Mouse (Mus musculus) kidney, adult 2 months (tissue): ENCODE results near the gene Ube2f. TPM values are rescaled to one million over a fixed set of nuclear protein-coding genes. Genes with fewer than 3 reads are reported as not detected.

Experiments used
- DNase-seq: peaks from one replicate; pipeline ENCODE4 v3.0.0; 2021
- H3K27ac ChIP-seq: fragments of 200-500 bp; 2 replicates; pipeline ENCODE4 v1.5.1; 2012; ENCODE audit warnings: low read depth, low read length, control low read depth, inconsistent platforms; ENCODE audit not compliant: insufficient read depth
- H3K27me3 ChIP-seq: fragments of 200-500 bp; replicated peaks from 2 replicates; pipeline ENCODE4 v1.6.1; 2012; ENCODE audit warnings: mild to moderate bottlenecking, moderate library complexity, low read length, inconsistent platforms; ENCODE audit not compliant: control insufficient read depth, insufficient read depth
- H3K36me3 ChIP-seq: fragments of 200-500 bp; 2 replicates; pipeline ENCODE4 v1.6.1; 2012; ENCODE audit warnings: mild to moderate bottlenecking, moderate library complexity, low read length, inconsistent platforms; ENCODE audit not compliant: control insufficient read depth, insufficient read depth
- H3K4me1 ChIP-seq: fragments of 200-500 bp; 2 replicates; pipeline ENCODE4 v1.6.1; 2011; ENCODE audit warnings: low read length; ENCODE audit not compliant: control insufficient read depth, insufficient read depth
- H3K4me3 ChIP-seq: fragments of 200-500 bp; 2 replicates; pipeline ENCODE4 v1.5.1; 2011; ENCODE audit warnings: mild to moderate bottlenecking, low read depth, low read length, control low read depth; ENCODE audit not compliant: insufficient read depth
- CTCF ChIP-seq: fragments of 200-500 bp; conservative IDR thresholded peaks from 2 replicates; pipeline ENCODE4 v1.5.1; 2011; ENCODE audit warnings: low read depth, mild to moderate bottlenecking, control low read depth, low read length, moderate library complexity, mixed read lengths; ENCODE audit not compliant: insufficient read depth, insufficient read length
- POLR2A ChIP-seq: fragments of 200-500 bp; IDR thresholded peaks from one replicate; pipeline ENCODE4 v1.6.1; 2011; ENCODE audit warnings: low read depth, low read length, control low read depth
- WGBS: fragments of 180-500 bp; shearing (Covaris S2); methylation state at CpG from one replicate; pipeline ENCODE4 v1.1.7; 2018; 5-methylcytosine and 5-hydroxymethylcytosine counted together
- polyA plus RNA-seq: library from polyadenylated mRNA; depleted of rRNA; stranded (reverse); fragments of >200 nt; gene quantifications from 2 replicates; pipeline ENCODE4 v1.2.3, GENCODE M21; 2012

Gene Ube2f
- polyA plus RNA-seq, 1 experiment, result 38.5 TPM

DNA sequence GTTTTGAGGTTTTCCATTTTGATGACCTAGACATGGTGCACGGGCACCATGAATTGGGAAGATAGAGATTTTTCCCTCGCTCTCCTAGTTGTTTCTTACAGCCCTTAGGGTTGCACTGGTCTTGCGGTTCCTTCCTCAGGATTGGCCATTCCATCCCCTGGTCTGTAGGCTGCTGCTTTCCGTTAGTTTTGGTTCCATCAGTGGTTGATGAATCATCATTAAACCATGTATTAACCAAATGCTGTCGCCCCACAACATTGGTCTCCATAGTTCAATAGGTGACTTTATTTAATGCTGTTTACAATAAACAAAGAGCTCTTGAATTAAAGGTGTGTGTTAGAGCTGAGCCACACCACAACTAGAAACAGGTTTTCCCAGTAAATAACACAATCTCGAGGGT lies 12.4 kb upstream of the Ube2f start:
- no peaks in the 10 kb centered on the region for H3K4me1 ChIP-seq
- no peak for TF ChIP-seq POLR2A
- TF ChIP-seq CTCF, result no peak
- no peak for DNase-seq
- 81% methylated on average over 6 of the region's 6 CpGs for whole genome bisulfite sequencing
- no peaks in the 10 kb centered on the region for H3K36me3 ChIP-seq
- no peak overlapping the region for H3K27ac ChIP-seq
- H3K27me3 ChIP-seq, result no peaks in the 10 kb centered on the region
- H3K4me3 ChIP-seq, result no peak overlapping the region

DNA sequence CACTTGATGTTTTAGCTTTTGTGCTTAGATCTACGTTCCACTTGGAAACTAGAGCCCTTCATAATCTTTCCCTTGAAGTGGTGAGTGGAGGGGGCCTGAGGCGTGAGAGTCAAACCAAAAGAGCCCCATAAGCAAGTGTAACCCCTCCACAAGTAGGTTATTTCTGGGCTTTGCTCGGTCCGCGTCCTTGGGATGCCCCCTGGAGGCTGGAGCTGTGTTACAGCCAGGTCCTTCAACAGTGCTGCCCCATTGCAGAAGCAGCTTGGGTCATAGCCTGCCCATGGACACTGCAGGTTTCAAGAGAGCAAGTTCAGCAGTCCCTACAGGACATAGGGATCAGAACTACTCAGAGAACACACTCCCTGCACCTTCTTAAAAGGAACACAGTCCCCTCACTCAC lies 11.0 kb upstream of the Ube2f start:
- Histone ChIP-seq H3K27ac (no peak overlapping the region), H3K4me1 (no peaks in the 10 kb centered on the region), H3K4me3 (no peak overlapping the region), H3K36me3 (no peaks in the 10 kb centered on the region), H3K27me3 (no peaks in the 10 kb centered on the region)
- 28% methylated on average over 5 of the region's 5 CpGs for WGBS
- peak; percentile 47 for DNase-seq
- TF ChIP-seq POLR2A (no peak), CTCF (peak; percentile 65)

DNA sequence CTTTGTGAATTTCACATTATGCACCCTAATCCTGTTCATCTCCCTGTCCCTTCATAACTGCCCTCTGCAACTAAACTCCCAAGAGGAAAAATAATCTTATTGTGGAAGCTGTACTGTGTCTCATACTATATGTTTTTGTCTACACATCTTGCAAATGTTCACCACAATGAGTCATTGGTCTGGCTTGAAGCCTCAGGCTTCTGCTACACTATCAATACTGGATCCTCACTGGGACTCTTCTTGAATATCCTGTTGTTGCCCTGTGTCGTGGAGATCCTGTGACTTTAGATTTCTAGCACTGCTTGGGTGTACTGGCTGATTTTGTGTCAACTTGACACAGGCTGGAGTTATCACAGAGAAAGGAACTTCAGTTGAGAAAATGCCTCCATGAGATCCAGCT lies 10.3 kb upstream of the Ube2f start:
- Histone ChIP-seq H3K4me1 (no peaks in the 10 kb centered on the region), H3K4me3 (no peak overlapping the region), H3K27ac (no peak overlapping the region), H3K27me3 (no peaks in the 10 kb centered on the region), H3K36me3 (no peaks in the 10 kb centered on the region)
- WGBS, result 89% methylated on average over 1 of the region's 1 CpGs
- TF ChIP-seq POLR2A, result no peak
- no peak for TF ChIP-seq CTCF
- DNase-seq, result no peak

- Histone ChIP-seq H3K4me1 (no peaks in the 10 kb centered on the region), H3K27ac (no peak overlapping the region), H3K36me3 (no peaks in the 10 kb centered on the region), H3K4me3 (no peak overlapping the region), H3K27me3 (no peaks in the 10 kb centered on the region)
- DNase-seq, result no peak
- TF ChIP-seq CTCF (no peak), POLR2A (no peak)
- WGBS, result 76% methylated on average over 1 of the region's 1 CpGs
These were observed 9.4 kb upstream of the Ube2f start for GRCm38 (mm10) chr1:91240685-91241084.

- H3K4me1 ChIP-seq, result no peaks in the 10 kb centered on the region
- H3K27ac ChIP-seq, result no peak overlapping the region
- no peak overlapping the region for H3K4me3 ChIP-seq
- no peaks in the 10 kb centered on the region for H3K36me3 ChIP-seq
- H3K27me3 ChIP-seq, result no peaks in the 10 kb centered on the region
- DNase-seq, result no peak
- TF ChIP-seq CTCF, result no peak
- TF ChIP-seq POLR2A, result no peak
- WGBS, result 73% methylated on average over 4 of the region's 4 CpGs
These were observed 8.9 kb upstream of the Ube2f start for GRCm38 (mm10) chr1:91241249-91241648.

GRCm38 (mm10) chr1:91248242-91248641 lies 1.9 kb upstream of the Ube2f start:
- H3K27me3 ChIP-seq, result no peaks in the 10 kb centered on the region
- WGBS, result 89% methylated on average over 5 of the region's 5 CpGs
- DNase-seq, result no peak
- H3K36me3 ChIP-seq, result no peaks in the 10 kb centered on the region
- peaks cover 11% of the 10 kb centered on the region for H3K4me1 ChIP-seq
- no peak overlapping the region for H3K4me3 ChIP-seq
- no peak for TF ChIP-seq POLR2A
- no peak for TF ChIP-seq CTCF
- H3K27ac ChIP-seq, result no peak overlapping the region

DNA sequence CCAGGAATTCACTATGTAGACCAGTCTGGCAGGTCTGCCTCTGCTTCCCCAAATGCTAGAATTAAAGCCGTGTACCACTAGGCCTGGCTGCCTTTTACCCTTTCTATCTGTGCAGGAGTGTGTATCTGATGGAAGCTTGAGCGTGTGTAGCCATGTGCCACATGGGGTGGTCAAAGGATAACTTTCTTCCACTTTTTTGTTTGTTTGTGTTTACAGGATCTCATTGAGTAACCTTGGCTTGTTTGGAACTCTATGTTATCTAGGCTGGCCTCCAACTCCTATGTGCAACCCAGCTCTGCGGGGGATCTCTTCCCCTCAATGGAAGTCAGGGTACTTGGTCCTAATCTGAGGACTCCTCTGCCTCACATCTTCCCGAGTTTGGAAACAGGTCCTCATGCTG lies 1.1 kb upstream of the Ube2f start:
- TF ChIP-seq CTCF (no peak), POLR2A (no peak)
- DNase-seq, result no peak
- Histone ChIP-seq H3K4me1 (peaks cover 11% of the 10 kb centered on the region), H3K27me3 (no peaks in the 10 kb centered on the region), H3K36me3 (no peaks in the 10 kb centered on the region), H3K4me3 (no peak overlapping the region), H3K27ac (no peak overlapping the region)
- WGBS, result 48% methylated on average over 4 of the region's 4 CpGs
